Mouse (Mus musculus): ENCODE measurements around the gene Aifm3.

The Aifm3 gene

DNA sequence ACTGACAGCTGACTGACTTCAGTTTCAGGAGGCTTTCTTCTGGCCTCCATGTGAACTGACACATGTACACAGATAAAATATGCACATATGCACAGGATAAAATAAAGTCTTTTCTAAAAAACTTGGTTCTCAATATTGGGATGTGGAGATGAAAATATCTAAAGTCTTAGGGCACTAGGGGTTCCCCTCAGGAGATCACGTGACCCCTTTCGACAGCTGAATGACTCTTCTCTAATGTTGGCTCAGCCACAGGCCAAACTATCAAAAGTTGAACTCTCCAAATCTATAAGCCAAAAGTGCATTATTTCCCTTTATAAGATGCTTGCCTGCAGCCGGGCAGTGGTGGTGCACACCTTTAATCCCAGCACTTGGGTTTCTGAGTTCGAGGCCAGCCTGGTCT is 66.8 kb downstream of the Aifm3 start:
- DNase-seq: no peak

DNA sequence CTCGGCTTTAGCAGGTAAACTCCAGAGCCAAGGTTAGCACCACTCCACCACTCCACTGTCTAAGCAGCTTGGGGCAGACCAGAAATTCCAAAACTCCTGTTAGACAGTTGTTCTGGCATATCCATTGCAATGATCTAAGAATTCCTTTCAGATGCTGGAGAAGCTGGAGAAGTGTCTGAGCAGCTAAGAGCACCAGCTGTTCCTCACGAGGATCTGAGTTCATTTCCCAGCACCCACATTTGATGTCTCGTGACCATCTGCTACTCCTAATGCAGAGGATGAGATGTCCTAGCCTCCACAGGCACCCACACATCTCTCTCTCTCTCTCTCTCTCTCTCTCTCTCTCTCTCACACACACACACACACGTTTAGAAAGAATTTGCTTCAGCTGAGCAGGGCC is 67.5 kb downstream of the Aifm3 start:
- no peak for DNase-seq
